Mouse (Mus musculus) kidney, embryonic 16.5 days (tissue): Measurements from ENCODE around the gene Vps45. TPM values are rescaled to one million over a fixed set of nuclear protein-coding genes. Genes with fewer than 3 reads are reported as not detected.
"Not testable (repeated sequence)": the region's sequence is repeated elsewhere in the genome, so short reads cannot be mapped to it uniquely, and the experiment has no call there.

Experiments used
- ATAC-seq: fragments of 200-750 bp; cut with Nextera tagmentation; 2 replicates; pipeline ENCODE4 v1.8.0; 2017; ENCODE audit warnings: moderate TSS enrichment; ENCODE audit not compliant: low FRiP score, low TSS enrichment
- H3K27ac ChIP-seq: fragments of 300-500 bp; sonication (generic); 2 replicates; pipeline ENCODE4 v1.5.1; 2014; ENCODE audit warnings: low read length
- H3K27me3 ChIP-seq: fragments of 300-500 bp; sonication (generic); 2 replicates; pipeline ENCODE4 v1.6.1; 2014; ENCODE audit warnings: low read length, control low read depth, mixed read lengths; ENCODE audit not compliant: insufficient read depth
- H3K36me3 ChIP-seq: fragments of 300-500 bp; sonication (generic); 2 replicates; pipeline ENCODE4 v1.6.1; 2014; ENCODE audit warnings: low read length, control low read depth, mixed read lengths; ENCODE audit not compliant: insufficient read depth
- H3K4me1 ChIP-seq: fragments of 300-500 bp; sonication (generic); 2 replicates; pipeline ENCODE4 v1.6.1; 2014; ENCODE audit warnings: low read length, control low read depth, mixed read lengths; ENCODE audit not compliant: insufficient read depth
- H3K4me2 ChIP-seq: fragments of 300-500 bp; sonication (generic); replicated peaks from 2 replicates; pipeline ENCODE4 v1.6.1; 2014; ENCODE audit warnings: low read depth, low read length
- H3K4me3 ChIP-seq: fragments of 300-500 bp; sonication (generic); 2 replicates; pipeline ENCODE4 v1.5.1; 2014; ENCODE audit warnings: mild to moderate bottlenecking, low read length
- H3K9ac ChIP-seq: fragments of 300-500 bp; sonication (generic); replicated peaks from 2 replicates; pipeline ENCODE4 v1.6.1; 2014; ENCODE audit warnings: low read length
- H3K9me3 ChIP-seq: fragments of 300-500 bp; sonication (generic); 2 replicates; pipeline ENCODE4 v1.6.1; 2016; ENCODE audit warnings: low read length, control low read depth
- WGBS: fragments of 180-500 bp; shearing (Covaris S2); extraction: QIAGEN DNeasy Blood & Tissue Kit; methylation state at CpG from one replicate; pipeline ENCODE4 v1.1.7; 2014; 5-methylcytosine and 5-hydroxymethylcytosine counted together
- polyA plus RNA-seq: library from polyadenylated mRNA; unstranded; fragments of >200 nt; fragmentation: Nextera tagmentation; extraction: Ambion mirVana; gene quantifications from 2 replicates; pipeline ENCODE4 v1.2.1, GENCODE M21; 2015

Gene Vps45
- polyA plus RNA-seq, 1 experiment from 2014 or later = 37.0 TPM

DNA sequence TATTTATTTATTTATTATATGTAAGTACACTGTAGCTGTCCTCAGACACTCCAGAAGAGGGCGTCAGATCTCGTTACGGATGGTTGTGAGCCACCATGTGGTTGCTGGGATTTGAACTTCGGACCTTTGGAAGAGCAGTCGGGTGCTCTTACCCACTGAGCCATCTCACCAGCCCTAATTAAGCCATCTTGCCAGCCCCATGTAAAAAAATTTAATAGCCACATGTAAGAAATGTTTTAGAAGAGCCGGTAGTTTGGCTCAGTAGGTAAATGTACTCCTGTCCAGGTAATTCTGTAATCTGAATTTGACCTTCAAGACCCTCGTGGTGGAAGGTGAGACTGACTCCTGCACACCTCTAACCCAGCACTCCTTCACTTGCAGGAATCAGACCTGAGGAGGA is 87.6 kb downstream of the Vps45 start:
- not testable (repeated sequence) for ATAC-seq, H3K27ac ChIP-seq, H3K9ac ChIP-seq, H3K4me1 ChIP-seq, H3K4me2 ChIP-seq, H3K36me3 ChIP-seq, H3K4me3 ChIP-seq, H3K9me3 ChIP-seq
- H3K27me3 ChIP-seq = 0 out of 2 replicates have a peak, but pooled peaks cover 11% of the 10 kb centered on the region
- WGBS = 79% methylated on average over 4 of the region's 7 CpGs

- 0 out of 2 replicates have a peak, but pooled peaks cover 10% of the 10 kb centered on the region for H3K27me3 ChIP-seq
- peaks cover 10% of the 10 kb centered on the region for H3K4me1 ChIP-seq
- no peak overlapping the region for H3K4me3 ChIP-seq
- WGBS = 85% methylated on average over 1 of the region's 1 CpGs
- H3K9ac ChIP-seq = no peak overlapping the region
- ATAC-seq = no peak
- H3K4me2 ChIP-seq = no peak overlapping the region
- no peaks in the 10 kb centered on the region for H3K36me3 ChIP-seq
- H3K9me3 ChIP-seq = no peaks in the 10 kb centered on the region
- H3K27ac ChIP-seq = no peak overlapping the region
These were observed 89.0 kb downstream of the Vps45 start for GRCm38 (mm10) chr3:95969277-95969676.

GRCm38 (mm10) chr3:95965518-95966451 is 92.5 kb downstream of the Vps45 start:
- 10% methylated on average over 7 of the region's 7 CpGs for WGBS
- no peaks in the 10 kb centered on the region for H3K9me3 ChIP-seq
- no peak for ATAC-seq
- no peaks in the 10 kb centered on the region for H3K36me3 ChIP-seq
- H3K9ac ChIP-seq = no peak overlapping the region
- H3K27me3 ChIP-seq = no peaks in the 10 kb centered on the region
- no peak overlapping the region for H3K27ac ChIP-seq
- H3K4me2 ChIP-seq = peak overlapping the region; percentile 20
- H3K4me1 ChIP-seq = no peaks in the 10 kb centered on the region
- no peak overlapping the region for H3K4me3 ChIP-seq

- Histone ChIP-seq H3K4me2 (no peak overlapping the region), H3K9me3 (no peaks in the 10 kb centered on the region), H3K27me3 (no peaks in the 10 kb centered on the region), H3K36me3 (no peaks in the 10 kb centered on the region), H3K27ac (no peak overlapping the region), H3K9ac (no peak overlapping the region), H3K4me3 (no peak overlapping the region), H3K4me1 (no peaks in the 10 kb centered on the region)
- 31% methylated on average over 4 of the region's 4 CpGs for WGBS
- ATAC-seq = no peak
These were observed 94.6 kb downstream of the Vps45 start for GRCm38 (mm10) chr3:95963681-95964080.

DNA sequence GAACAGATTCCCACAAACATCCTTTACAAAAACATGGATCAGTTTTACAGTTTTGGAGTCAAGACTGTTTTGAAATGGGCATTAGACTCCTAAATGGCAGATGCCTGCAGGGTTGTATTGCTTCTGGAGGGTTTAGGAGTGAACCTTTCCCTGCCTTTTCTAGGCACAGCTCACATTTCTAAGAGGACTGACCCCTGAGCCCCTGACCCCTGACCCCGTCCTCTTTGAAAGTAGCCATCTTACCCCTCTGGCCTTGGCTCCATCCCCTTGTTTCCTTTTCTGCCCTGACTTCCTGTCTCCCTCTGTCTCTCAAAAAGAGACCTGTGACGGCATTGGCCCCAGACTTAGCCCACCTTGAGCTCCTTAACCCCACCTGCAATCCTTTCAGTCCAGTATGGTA is 95.0 kb downstream of the Vps45 start:
- ATAC-seq = no peak
- H3K27ac ChIP-seq = no peak overlapping the region
- WGBS = 42% methylated on average over 2 of the region's 2 CpGs
- no peak overlapping the region for H3K4me2 ChIP-seq
- no peaks in the 10 kb centered on the region for H3K4me1 ChIP-seq
- no peak overlapping the region for H3K9ac ChIP-seq
- no peaks in the 10 kb centered on the region for H3K36me3 ChIP-seq
- H3K9me3 ChIP-seq = no peaks in the 10 kb centered on the region
- no peak overlapping the region for H3K4me3 ChIP-seq
- H3K27me3 ChIP-seq = no peaks in the 10 kb centered on the region

GRCm38 (mm10) chr3:95962182-95962581 is 96.1 kb downstream of the Vps45 start:
- H3K36me3 ChIP-seq, H3K27ac ChIP-seq, H3K9me3 ChIP-seq, H3K27me3 ChIP-seq, H3K4me1 ChIP-seq, H3K4me2 ChIP-seq, ATAC-seq, H3K4me3 ChIP-seq, H3K9ac ChIP-seq: not testable (repeated sequence)
- WGBS = 85% methylated on average over 8 of the region's 8 CpGs

DNA sequence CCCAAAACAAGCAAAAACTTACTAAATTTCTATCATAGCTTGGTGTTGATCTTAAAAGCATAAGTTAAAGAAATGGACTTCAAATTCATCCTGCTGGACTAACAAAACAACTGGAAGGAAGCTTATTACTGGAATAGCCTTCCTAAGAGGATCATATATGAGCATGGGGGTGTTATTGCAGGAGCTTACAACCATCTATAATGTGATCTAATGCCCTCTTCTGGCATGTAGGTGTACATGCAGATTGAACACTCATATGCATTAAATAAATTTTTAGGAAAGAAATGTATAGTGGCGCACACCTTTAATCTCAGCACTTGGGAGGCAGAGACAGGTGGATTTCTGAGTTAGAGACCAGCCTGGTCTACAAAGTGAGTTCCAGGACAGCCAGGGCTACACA is 98.5 kb downstream of the Vps45 start:
- no peak overlapping the region for H3K4me3 ChIP-seq
- H3K4me2 ChIP-seq = no peak overlapping the region
- no peak for ATAC-seq
- 87% methylated on average over 1 of the region's 1 CpGs for WGBS
- H3K4me1 ChIP-seq = no peaks in the 10 kb centered on the region
- no peaks in the 10 kb centered on the region for H3K27me3 ChIP-seq
- no peak overlapping the region for H3K9ac ChIP-seq
- H3K9me3 ChIP-seq = no peaks in the 10 kb centered on the region
- H3K36me3 ChIP-seq = no peaks in the 10 kb centered on the region
- H3K27ac ChIP-seq = no peak overlapping the region

DNA sequence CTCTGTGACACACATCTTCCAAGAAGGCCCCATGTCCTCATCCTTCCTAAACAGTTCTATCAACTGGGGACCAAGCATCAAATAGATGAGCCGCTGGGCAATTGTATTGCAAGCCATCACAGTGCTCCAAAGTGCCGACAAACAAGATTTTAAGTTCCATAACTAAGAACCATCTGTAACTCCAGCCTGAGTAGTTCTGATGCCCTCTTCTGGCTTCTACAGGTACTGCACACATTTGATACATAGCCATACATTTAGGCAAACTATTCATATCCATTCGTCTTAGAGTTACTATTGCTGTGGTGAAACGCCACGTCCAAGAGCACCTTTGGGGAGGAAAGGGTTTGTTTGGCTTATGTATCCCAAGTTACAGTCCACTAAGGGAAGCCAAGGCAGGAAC is 99.2 kb downstream of the Vps45 start:
- H3K9me3 ChIP-seq = no peaks in the 10 kb centered on the region
- no peak overlapping the region for H3K9ac ChIP-seq
- no peaks in the 10 kb centered on the region for H3K27me3 ChIP-seq
- no peaks in the 10 kb centered on the region for H3K36me3 ChIP-seq
- no peaks in the 10 kb centered on the region for H3K4me1 ChIP-seq
- no peak overlapping the region for H3K4me2 ChIP-seq
- no peak overlapping the region for H3K27ac ChIP-seq
- ATAC-seq = no peak
- H3K4me3 ChIP-seq = no peak overlapping the region
- WGBS = 82% methylated on average over 5 of the region's 5 CpGs

GRCm38 (mm10) chr3:95957359-95958148 is 100.7 kb downstream of the Vps45 start:
- Histone ChIP-seq H3K9ac (no peak overlapping the region), H3K36me3 (no peaks in the 10 kb centered on the region), H3K4me2 (no peak overlapping the region), H3K4me3 (no peak overlapping the region), H3K27ac (peak overlapping the region; percentile 19; the same call in 1 of the 2 replicates), H3K27me3 (no peaks in the 10 kb centered on the region), H3K4me1 (no peaks in the 10 kb centered on the region), H3K9me3 (no peaks in the 10 kb centered on the region)
- ATAC-seq = no peak
- WGBS = 63% methylated on average over 8 of the region's 8 CpGs

GRCm38 (mm10) chr3:95955318-95955717 is 102.9 kb downstream of the Vps45 start:
- Histone ChIP-seq H3K9ac (no peak overlapping the region), H3K36me3 (no peaks in the 10 kb centered on the region), H3K27ac (no peak overlapping the region), H3K4me2 (no peak overlapping the region), H3K27me3 (no peaks in the 10 kb centered on the region), H3K9me3 (no peaks in the 10 kb centered on the region), H3K4me1 (no peaks in the 10 kb centered on the region), H3K4me3 (no peak overlapping the region)
- WGBS = 78% methylated on average over 5 of the region's 5 CpGs
- no peak for ATAC-seq
